Mouse (Mus musculus) erythroblast, embryonic 14.5 days (primary cell): ENCODE data around the gene Cuedc1.

ENCODE experiments used
- GATA1 ChIP-seq: IDR thresholded peaks from 2 replicates; pipeline ENCODE4 v1.6.1; 2012; ENCODE audit warnings: low read length, inconsistent platforms, mixed read lengths
- TAL1 ChIP-seq: IDR thresholded peaks from 3 replicates; pipeline ENCODE4 v1.6.1; 2012; ENCODE audit warnings: low read length, inconsistent platforms, mixed read lengths

GRCm38 (mm10) chr11:88164801-88165377 is 67.0 kb downstream of the Cuedc1 start:
- TF ChIP-seq TAL1 = no peak
- no peak for TF ChIP-seq GATA1
